Comparison of ENCODE assay signal across 14 mouse cellular contexts in genomic region chr12:14318693-14319092, GRCm38 (mm10).
"Had no signal": no experiment of that assay in that cellular context is flagged by ENCODE, and none has a peak within 500 bp of the region (broad histone marks: within the 10 kb centered on the region; RNA-seq: fewer than 3 reads in every experiment).

No protein-coding gene starts in this region.

- H3K27ac ChIP-seq: limb, embryonic 15.5 days; liver, embryonic 14.5 days; lung, embryonic 15.5 days had no signal

- DNase-seq: kidney, adult 2 months; kidney, postnatal 36 days; left cerebral cortex, postnatal 4 days; liver, postnatal 0 days; lung, postnatal 10 days; lung, postnatal 4 days; midbrain, embryonic 14.5 days; thymus, adult 18-20 months; thymus, postnatal 36 days had no signal

- H3K4me2 ChIP-seq: limb, embryonic 15.5 days; liver, embryonic 11.5 days; lung, embryonic 15.5 days; midbrain, embryonic 11.5 days had no signal

- ATAC-seq: liver, postnatal 0 days had no signal

- H3K27me3 ChIP-seq: limb, embryonic 15.5 days; lung, embryonic 15.5 days had no signal

- H3K4me1 ChIP-seq: limb, embryonic 15.5 days had no signal

- H3K9ac ChIP-seq: limb, embryonic 15.5 days; liver, embryonic 14.5 days; liver, postnatal 0 days; lung, embryonic 15.5 days had no signal

- H3K9me3 ChIP-seq: limb, embryonic 15.5 days; lung, embryonic 15.5 days had no signal

- H3K4me3 ChIP-seq: limb, embryonic 15.5 days; lung, embryonic 15.5 days had no signal

- H3K36me3 ChIP-seq: limb, embryonic 15.5 days; lung, embryonic 15.5 days had no signal
